Comparison of ENCODE assay signal across 18 mouse cellular contexts in the genomic region with DNA sequence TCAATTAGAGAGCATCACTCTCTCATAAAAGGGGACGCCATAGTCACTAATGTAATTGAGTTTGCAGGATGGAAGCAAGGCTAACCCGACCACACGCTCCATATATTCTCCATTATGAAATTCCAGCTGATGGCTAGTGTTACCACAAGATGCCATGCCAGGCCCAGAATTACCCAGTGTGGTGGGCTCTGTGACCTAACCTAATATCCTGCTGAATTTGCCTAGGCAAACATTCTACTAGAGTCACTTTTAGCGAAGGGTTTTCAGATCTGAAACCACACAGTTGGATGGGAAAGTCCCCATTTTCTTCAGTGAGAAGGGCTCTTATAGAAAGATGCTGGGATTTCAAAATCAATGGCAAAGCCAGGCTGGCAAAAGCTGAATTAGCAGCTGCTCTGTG.
DNase-seq lines count a peak whose midpoint lies in the region; ATAC-seq and TF ChIP-seq lines count a peak whose summit lies in the region.
"Had no signal": no experiment of that assay in that cellular context is flagged by ENCODE, and none has a peak within 500 bp of the region (broad histone marks: within the 10 kb centered on the region; RNA-seq: fewer than 3 reads in every experiment).

No protein-coding gene starts in this region.

- TF ChIP-seq POLR2A in thymus, adult 2 months (IDR thresholded peaks at IDR 0.05; ENCODE audit: control insufficient read depth, extremely low read depth, insufficient read depth, low read length, poor library complexity), result no peak

- H3K9me3 ChIP-seq in hindbrain, embryonic 10.5 days, result no peaks in the 10 kb centered on the region
- no peaks in the 10 kb centered on the region for H3K9me3 ChIP-seq in hindbrain, embryonic 14.5 days (ENCODE audit: control insufficient read depth, low read length)
- H3K9me3 ChIP-seq in intestine, embryonic 15.5 days, result no peaks in the 10 kb centered on the region
- H3K9me3 ChIP-seq in stomach, embryonic 16.5 days (replicated peaks; ENCODE audit: control insufficient read depth, low read length), result no peaks in the 10 kb centered on the region
- H3K9me3 ChIP-seq in midbrain, embryonic 11.5 days (ENCODE audit: control insufficient read depth, low read length), result no peaks in the 10 kb centered on the region
- H3K9me3 ChIP-seq: embryonic facial prominence, embryonic 15.5 days; forebrain, embryonic 13.5 days; hindbrain, embryonic 13.5 days; neural tube, embryonic 12.5 days had no signal

- no peak for DNase-seq in hindbrain, embryonic 10.5 days (ENCODE audit: low spot score)
- DNase-seq in hindbrain, embryonic 14.5 days (ENCODE audit: low spot score), result no peak
- no peak for DNase-seq in thymus, adult 2 months
- no peak for DNase-seq in thymus, postnatal 14 days
- DNase-seq in lung, postnatal 14 days, result no peak
- DNase-seq in midbrain, embryonic 11.5 days (ENCODE audit: low spot score, missing footprints), result no peak
- DNase-seq: adrenal gland, adult 8-10 months; cerebellum, adult 18-20 months; lung, embryonic 14.5 days; right cerebral cortex, postnatal 25 days had no signal

- H3K9ac ChIP-seq in hindbrain, embryonic 14.5 days, result no peak overlapping the region
- no peak overlapping the region for H3K9ac ChIP-seq in intestine, embryonic 15.5 days
- H3K9ac ChIP-seq in stomach, embryonic 16.5 days (ENCODE audit: low read length), result no peak overlapping the region
- no peak overlapping the region for H3K9ac ChIP-seq in midbrain, embryonic 11.5 days (ENCODE audit: low read length)
- H3K9ac ChIP-seq: embryonic facial prominence, embryonic 15.5 days; forebrain, embryonic 13.5 days; hindbrain, embryonic 13.5 days; lung, embryonic 14.5 days; neural tube, embryonic 12.5 days had no signal

- peak overlapping the region; percentile 1; the same call in 1 of the 2 replicates for H3K27ac ChIP-seq in hindbrain, embryonic 10.5 days
- H3K27ac ChIP-seq in hindbrain, embryonic 14.5 days, result no peak overlapping the region
- H3K27ac ChIP-seq in thymus, adult 2 months (ENCODE audit: control insufficient read depth, insufficient read depth, low read length), result peak overlapping the region; percentile 80
- peak overlapping the region; percentile 82 for H3K27ac ChIP-seq in intestine, embryonic 15.5 days
- peak overlapping the region; percentile 92 for H3K27ac ChIP-seq in stomach, embryonic 16.5 days (ENCODE audit: low read length)
- no peak overlapping the region for H3K27ac ChIP-seq in midbrain, embryonic 11.5 days (ENCODE audit: low read depth, low read length)
- H3K27ac ChIP-seq: forebrain, embryonic 13.5 days; hindbrain, embryonic 13.5 days; left cerebral cortex, adult 2 months; neural tube, embryonic 12.5 days had no signal

- no peak overlapping the region for H3K4me3 ChIP-seq in hindbrain, embryonic 10.5 days
- H3K4me3 ChIP-seq in hindbrain, embryonic 14.5 days (replicated peaks; ENCODE audit: low read length), result no peak overlapping the region
- no peak overlapping the region for H3K4me3 ChIP-seq in thymus, adult 2 months (ENCODE audit: control insufficient read depth, insufficient read depth, low read length)
- H3K4me3 ChIP-seq in intestine, embryonic 15.5 days (replicated peaks), result no peak overlapping the region
- H3K4me3 ChIP-seq in stomach, embryonic 16.5 days (replicated peaks; ENCODE audit: low read length), result no peak overlapping the region
- H3K4me3 ChIP-seq in midbrain, embryonic 11.5 days (ENCODE audit: low read depth, low read length), result no peak overlapping the region
- H3K4me3 ChIP-seq: embryonic facial prominence, embryonic 15.5 days; forebrain, embryonic 13.5 days; hindbrain, embryonic 13.5 days; left cerebral cortex, adult 2 months; megakaryocyte, embryonic 14.5 days; neural tube, embryonic 12.5 days had no signal

- no peak for TF ChIP-seq CTCF in thymus, adult 2 months (IDR thresholded peaks at IDR 0.05; ENCODE audit: borderline replicate concordance, control insufficient read depth, extremely low read depth, insufficient read depth, low read length, poor library complexity)

- 84% methylated on average over 4 of the region's 4 CpGs for WGBS in hindbrain, embryonic 10.5 days
- WGBS in hindbrain, embryonic 14.5 days, result 83% methylated on average over 4 of the region's 4 CpGs
- WGBS in thymus, adult 2 months, result 64% methylated on average over 4 of the region's 4 CpGs
- WGBS in intestine, embryonic 15.5 days, result 74% methylated on average over 4 of the region's 4 CpGs
- 70% methylated on average over 4 of the region's 4 CpGs for WGBS in stomach, embryonic 16.5 days
- WGBS in midbrain, embryonic 11.5 days, result 84% methylated on average over 4 of the region's 4 CpGs

- H3K4me1 ChIP-seq in hindbrain, embryonic 10.5 days (replicated peaks), result peaks cover 27% of the 10 kb centered on the region
- H3K4me1 ChIP-seq in hindbrain, embryonic 14.5 days (replicated peaks; ENCODE audit: control insufficient read depth, insufficient read depth, low read length), result no peaks in the 10 kb centered on the region
- H3K4me1 ChIP-seq in thymus, adult 2 months (replicated peaks; ENCODE audit: control insufficient read depth, insufficient read depth, low read length), result peaks cover 67% of the 10 kb centered on the region
- H3K4me1 ChIP-seq in intestine, embryonic 15.5 days (replicated peaks), result peaks cover 4% of the 10 kb centered on the region; the same call in 1 of the 2 replicates
- H3K4me1 ChIP-seq in stomach, embryonic 16.5 days (ENCODE audit: control insufficient read depth, insufficient read depth, low read length), result peaks cover 7% of the 10 kb centered on the region
- H3K4me1 ChIP-seq in midbrain, embryonic 11.5 days (ENCODE audit: control insufficient read depth, insufficient read depth, low read length), result peaks cover 4% of the 10 kb centered on the region
- H3K4me1 ChIP-seq: forebrain, embryonic 13.5 days; hindbrain, embryonic 13.5 days had no signal

- H3K27me3 ChIP-seq in hindbrain, embryonic 10.5 days (ENCODE audit: insufficient read depth, poor library complexity, severe bottlenecking), result 0 out of 2 replicates have a peak, but pooled peaks cover 4% of the 10 kb centered on the region
- no peaks in the 10 kb centered on the region for H3K27me3 ChIP-seq in hindbrain, embryonic 14.5 days (ENCODE audit: control insufficient read depth, insufficient read depth, low read length)
- no peaks in the 10 kb centered on the region for H3K27me3 ChIP-seq in thymus, adult 2 months (ENCODE audit: control insufficient read depth, insufficient read depth, low read length)
- no peaks in the 10 kb centered on the region for H3K27me3 ChIP-seq in intestine, embryonic 15.5 days (replicated peaks)
- no peaks in the 10 kb centered on the region for H3K27me3 ChIP-seq in stomach, embryonic 16.5 days (ENCODE audit: control insufficient read depth, insufficient read depth, low read length)
- H3K27me3 ChIP-seq in midbrain, embryonic 11.5 days (ENCODE audit: control insufficient read depth, insufficient read depth, low read length), result no peaks in the 10 kb centered on the region
- H3K27me3 ChIP-seq: embryonic facial prominence, embryonic 15.5 days; forebrain, embryonic 13.5 days; hindbrain, embryonic 13.5 days; neural tube, embryonic 12.5 days had no signal

- no peaks in the 10 kb centered on the region for H3K36me3 ChIP-seq in hindbrain, embryonic 10.5 days
- H3K36me3 ChIP-seq in hindbrain, embryonic 14.5 days (replicated peaks; ENCODE audit: control insufficient read depth, insufficient read depth), result no peaks in the 10 kb centered on the region
- H3K36me3 ChIP-seq in thymus, adult 2 months (ENCODE audit: control insufficient read depth, insufficient read depth, low read length), result no peaks in the 10 kb centered on the region
- H3K36me3 ChIP-seq in intestine, embryonic 15.5 days, result no peaks in the 10 kb centered on the region
- no peaks in the 10 kb centered on the region for H3K36me3 ChIP-seq in stomach, embryonic 16.5 days (ENCODE audit: control insufficient read depth, insufficient read depth, low read length)
- H3K36me3 ChIP-seq in midbrain, embryonic 11.5 days (ENCODE audit: control insufficient read depth, insufficient read depth, low read length), result no peaks in the 10 kb centered on the region
- H3K36me3 ChIP-seq: embryonic facial prominence, embryonic 15.5 days; hindbrain, embryonic 13.5 days; neural tube, embryonic 12.5 days had no signal

- ATAC-seq in hindbrain, embryonic 14.5 days (ENCODE audit: low FRiP score), result no peak
- ATAC-seq in intestine, embryonic 15.5 days, result no peak
- ATAC-seq in stomach, embryonic 16.5 days (ENCODE audit: insufficient read depth, low FRiP score), result no peak
- no peak for ATAC-seq in midbrain, embryonic 11.5 days (ENCODE audit: low FRiP score)
- ATAC-seq: forebrain, embryonic 13.5 days had no signal

- H3K4me2 ChIP-seq in hindbrain, embryonic 14.5 days (replicated peaks), result no peak overlapping the region
- H3K4me2 ChIP-seq in intestine, embryonic 15.5 days (replicated peaks), result peak overlapping the region; percentile 38; the same call in 1 of the 2 replicates
- no peak overlapping the region for H3K4me2 ChIP-seq in stomach, embryonic 16.5 days (ENCODE audit: low read depth, low read length)
- H3K4me2 ChIP-seq in midbrain, embryonic 11.5 days, result no peak overlapping the region
- H3K4me2 ChIP-seq: embryonic facial prominence, embryonic 15.5 days; forebrain, embryonic 13.5 days; hindbrain, embryonic 13.5 days; lung, embryonic 14.5 days; neural tube, embryonic 12.5 days had no signal

Comparison
In these comparisons a context has a peak if more than half of its experiments do, and no peak if none do; other contexts are left out.
1. H3K27ac ChIP-seq: peak in hindbrain, embryonic 10.5 days (single experiment), thymus, adult 2 months (single experiment), intestine, embryonic 15.5 days (single experiment) and stomach, embryonic 16.5 days (single experiment); none in hindbrain, embryonic 14.5 days (single experiment) and midbrain, embryonic 11.5 days (single experiment).